Mouse (Mus musculus) heart, embryonic 14.5 days (tissue): ENCODE measurements around the gene Ica1. TPM values are rescaled to one million over a fixed set of nuclear protein-coding genes. Genes with fewer than 3 reads are reported as not detected.

ENCODE experiments used
- ATAC-seq: fragments of 200-750 bp; cut with Nextera tagmentation; 2 replicates; pipeline ENCODE4 v1.8.0; 2017; ENCODE audit warnings: low read depth, moderate TSS enrichment; ENCODE audit not compliant: insufficient number of reproducible peaks, insufficient read depth, low FRiP score
- H3K27ac ChIP-seq, 2 experiments: fragments of 200-500 bp in 1 of 2; fragments of 300-500 bp in 1 of 2; sonication (generic) in 1 of 2; replicated peaks in 1 of 2; 2 replicates each; pipeline ENCODE4 v1.5.1; 2012 to 2014; ENCODE audit warnings: low read depth in 2 of 2, low read length in 2 of 2, control low read depth in 1 of 2, mild to moderate bottlenecking in 1 of 2, mixed read lengths in 1 of 2; ENCODE audit not compliant: control insufficient read depth in 1 of 2, insufficient read depth in 1 of 2
- H3K27me3 ChIP-seq: fragments of 300-500 bp; sonication (generic); 2 replicates; pipeline ENCODE4 v1.6.1; 2014; ENCODE audit warnings: mild to moderate bottlenecking, low read length, control low read depth; ENCODE audit not compliant: control insufficient read depth, insufficient read depth
- H3K36me3 ChIP-seq: fragments of 300-500 bp; sonication (generic); 2 replicates; pipeline ENCODE4 v1.6.1; 2014; ENCODE audit warnings: mild to moderate bottlenecking, control low read depth, low read length, mixed read lengths; ENCODE audit not compliant: control insufficient read depth, insufficient read depth
- H3K4me1 ChIP-seq, 2 experiments: fragments of 200-500 bp in 1 of 2; fragments of 300-500 bp in 1 of 2; sonication (generic) in 1 of 2; 2 replicates each; pipeline ENCODE4 v1.6.1; 2012 to 2014; ENCODE audit warnings: low read length in 2 of 2, control low read depth in 1 of 2, mixed read lengths in 1 of 2; ENCODE audit not compliant: control insufficient read depth in 2 of 2, insufficient read depth in 2 of 2
- H3K4me2 ChIP-seq: fragments of 300-500 bp; sonication (generic); 2 replicates; pipeline ENCODE4 v1.6.1; 2014; ENCODE audit warnings: mild to moderate bottlenecking, low read length
- H3K4me3 ChIP-seq, 2 experiments: fragments of 200-500 bp in 1 of 2; fragments of 300-500 bp in 1 of 2; sonication (generic) in 1 of 2; 2 replicates each; pipeline ENCODE4 v1.5.1; 2012 to 2014; ENCODE audit warnings: low read length in 2 of 2, mild to moderate bottlenecking in 2 of 2, control low read depth in 1 of 2, low read depth in 1 of 2, moderate library complexity in 1 of 2; ENCODE audit not compliant: control insufficient read depth in 1 of 2, insufficient read depth in 1 of 2
- H3K9ac ChIP-seq: fragments of 300-500 bp; sonication (generic); 2 replicates; pipeline ENCODE4 v1.6.1; 2014; ENCODE audit warnings: mild to moderate bottlenecking, low read length
- H3K9me3 ChIP-seq: fragments of 300-500 bp; sonication (generic); 2 replicates; pipeline ENCODE4 v1.6.1; 2016; ENCODE audit warnings: low read length, control low read depth; ENCODE audit not compliant: control insufficient read depth
- WGBS: fragments of 180-500 bp; shearing (Covaris S2); extraction: QIAGEN DNeasy Blood & Tissue Kit; methylation state at CpG from one replicate; pipeline ENCODE4 v1.1.7; 2014; 5-methylcytosine and 5-hydroxymethylcytosine counted together
- polyA plus RNA-seq: library from polyadenylated mRNA; unstranded; fragments of >200 nt; fragmentation: Nextera tagmentation; extraction: Ambion mirVana; gene quantifications from 2 replicates; pipeline ENCODE4 v1.2.1, GENCODE M21; 2014

Ica1 gene
- polyA plus RNA-seq, 1 experiment from 2014 or later, result 29.3 TPM

DNA sequence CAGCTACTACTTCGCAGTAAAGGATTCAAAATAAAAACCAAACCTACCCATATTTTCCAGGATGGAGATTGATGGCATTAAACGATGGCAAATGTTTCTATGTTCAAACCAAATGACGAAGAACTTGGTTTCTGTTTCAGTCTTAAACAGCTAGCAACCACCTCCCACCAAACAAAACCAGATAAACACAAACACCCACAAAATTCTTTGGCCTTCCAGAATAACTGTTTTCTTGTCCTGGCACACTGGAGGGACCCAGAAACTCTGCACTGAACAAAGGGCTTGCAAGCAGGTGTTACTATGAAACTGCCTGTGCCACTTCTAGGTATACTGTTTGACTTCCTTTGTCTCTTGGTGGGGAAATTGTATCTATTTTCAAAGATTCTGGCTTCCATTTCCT, 43.2 kb downstream of the Ica1 start:
- WGBS, result 90% methylated on average over 3 of the region's 3 CpGs
- Histone ChIP-seq H3K4me3 (no peak overlapping the region), H3K4me1 (peaks cover 7 to 19% of the 10 kb centered on the region in 2 experiments), H3K9me3 (no peaks in the 10 kb centered on the region), H3K9ac (no peak overlapping the region), H3K27me3 (no peaks in the 10 kb centered on the region), H3K4me2 (no peak overlapping the region), H3K36me3 (0 out of 2 replicates have a peak, but pooled peaks cover 6% of the 10 kb centered on the region), H3K27ac (no peak overlapping the region)
- ATAC-seq, result no peak

DNA sequence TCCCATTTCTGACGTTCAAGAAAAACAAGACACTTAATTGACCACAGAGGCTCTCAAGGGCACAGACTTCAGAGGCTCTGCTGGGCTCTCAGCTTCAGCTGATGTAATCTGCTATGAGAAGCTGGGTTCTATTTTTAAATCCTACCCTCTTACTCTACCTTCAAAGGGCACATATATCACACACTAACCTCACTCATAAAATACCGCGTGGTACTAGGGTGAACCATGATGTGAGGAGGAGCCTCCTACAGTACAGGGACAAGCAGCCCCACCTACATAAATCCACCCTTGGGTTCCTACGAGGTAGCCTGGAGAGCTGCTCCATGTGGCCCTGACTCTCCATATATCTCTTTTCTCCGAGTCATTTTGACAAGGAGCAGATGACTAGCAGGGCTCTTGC, 45.8 kb downstream of the Ica1 start:
- Histone ChIP-seq H3K4me3 (no peak overlapping the region), H3K9ac (0 out of 2 replicates have a peak overlapping the region, but pooled peaks have one; percentile 27), H3K9me3 (no peaks in the 10 kb centered on the region), H3K36me3 (0 out of 2 replicates have a peak, but pooled peaks cover 6% of the 10 kb centered on the region), H3K4me2 (peak overlapping the region; percentile 40; the same call in 1 of the 2 replicates), H3K27ac (peak overlapping the region; percentile 73 to 80), H3K4me1 (peaks cover 7 to 19% of the 10 kb centered on the region in 2 experiments), H3K27me3 (no peaks in the 10 kb centered on the region)
- peak; percentile 68; the same call in 1 of the 2 replicates for ATAC-seq
- 12% methylated on average over 5 of the region's 5 CpGs for WGBS

DNA sequence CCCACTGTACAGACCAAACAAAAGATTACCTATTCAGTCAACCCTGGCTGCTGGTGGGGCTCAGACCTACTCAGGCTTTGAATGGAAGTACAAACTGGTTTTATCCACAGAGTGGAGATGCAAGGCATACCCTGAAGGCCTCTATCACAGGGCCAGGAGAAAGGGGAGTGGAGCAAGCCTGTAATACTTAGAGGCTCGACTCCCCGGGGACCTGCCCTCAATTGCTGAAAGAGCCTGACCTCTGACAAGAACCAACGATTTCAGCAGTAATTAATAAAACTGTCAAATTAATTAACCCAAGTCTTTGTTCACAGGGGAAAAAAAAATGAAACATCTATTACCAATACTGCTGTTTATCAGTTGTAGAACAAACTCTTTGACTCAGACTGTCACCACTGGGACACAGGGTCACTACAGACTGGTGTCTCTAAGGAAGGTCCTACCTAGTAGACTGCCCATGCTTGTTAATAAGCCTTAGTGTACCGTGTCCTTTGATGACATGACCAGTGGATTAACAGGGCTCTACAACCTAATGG, 46.6 kb downstream of the Ica1 start:
- Histone ChIP-seq H3K4me3 (no peak overlapping the region), H3K9ac (peak overlapping the region; percentile 23; the same call in 1 of the 2 replicates), H3K27ac (peak overlapping the region; percentile 60 to 80; a peak in 3 of 4 replicates), H3K4me2 (0 out of 2 replicates have a peak overlapping the region, but pooled peaks have one; percentile 40), H3K27me3 (no peaks in the 10 kb centered on the region), H3K9me3 (no peaks in the 10 kb centered on the region), H3K36me3 (0 out of 2 replicates have a peak, but pooled peaks cover 6% of the 10 kb centered on the region), H3K4me1 (peaks cover 7 to 19% of the 10 kb centered on the region in 2 experiments)
- WGBS, result 55% methylated on average over 4 of the region's 4 CpGs
- no peak for ATAC-seq

DNA sequence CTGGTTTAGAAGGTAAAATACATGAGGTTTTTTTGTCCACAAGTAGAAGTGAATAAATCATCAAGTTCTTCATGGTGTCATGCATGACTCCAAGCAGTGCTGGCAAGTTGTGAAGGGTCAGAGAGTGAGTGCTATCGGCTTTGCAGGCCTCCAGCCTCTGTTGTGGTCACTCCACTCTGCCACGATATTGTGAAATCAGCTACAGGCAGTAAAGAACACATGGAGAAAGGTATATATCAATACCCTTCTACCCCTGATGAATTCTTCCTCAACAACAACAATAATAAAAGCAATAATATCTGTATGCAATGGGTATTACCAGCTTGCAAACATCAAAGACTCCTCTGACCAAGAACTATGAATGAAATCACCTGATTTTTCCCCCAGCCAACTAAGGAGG, 47.9 kb downstream of the Ica1 start:
- H3K4me2 ChIP-seq, result no peak overlapping the region
- H3K36me3 ChIP-seq, result 0 out of 2 replicates have a peak, but pooled peaks cover 6% of the 10 kb centered on the region
- WGBS, result 85% methylated on average over 2 of the region's 2 CpGs
- no peak overlapping the region for H3K27ac ChIP-seq
- peaks cover 7 to 19% of the 10 kb centered on the region in 2 experiments for H3K4me1 ChIP-seq
- H3K9me3 ChIP-seq, result no peaks in the 10 kb centered on the region
- no peak overlapping the region for H3K4me3 ChIP-seq
- H3K27me3 ChIP-seq, result no peaks in the 10 kb centered on the region
- H3K9ac ChIP-seq, result no peak overlapping the region
- ATAC-seq, result no peak

DNA sequence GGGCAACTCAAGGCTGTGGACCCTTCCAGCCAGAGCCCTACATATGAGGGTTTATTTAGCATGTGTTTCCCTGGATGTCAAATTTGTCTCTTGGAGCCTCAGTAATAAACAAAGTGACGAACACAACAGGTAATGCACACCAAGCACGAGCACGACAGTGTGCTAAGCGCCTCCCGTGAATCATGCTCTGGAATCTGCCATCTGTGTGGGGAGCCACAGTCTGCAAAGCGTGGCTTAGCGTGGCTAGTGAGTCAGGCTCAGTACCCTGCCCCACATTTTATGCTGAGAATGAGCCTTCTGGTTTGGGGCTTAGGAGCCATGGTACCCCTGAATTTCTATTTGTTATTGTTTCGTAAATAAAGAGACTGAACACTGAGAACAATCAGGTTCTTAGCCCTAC, 50.5 kb downstream of the Ica1 start:
- 94% methylated on average over 8 of the region's 8 CpGs for WGBS
- no peaks in the 10 kb centered on the region for H3K36me3 ChIP-seq
- H3K4me2 ChIP-seq, result no peak overlapping the region
- no peak overlapping the region for H3K9ac ChIP-seq
- H3K4me3 ChIP-seq, result no peak overlapping the region
- no peak overlapping the region for H3K27ac ChIP-seq
- no peaks in the 10 kb centered on the region for H3K9me3 ChIP-seq
- no peak for ATAC-seq
- H3K4me1 ChIP-seq, result peaks cover 5 to 15% of the 10 kb centered on the region in 2 experiments
- no peaks in the 10 kb centered on the region for H3K27me3 ChIP-seq

- Histone ChIP-seq H3K27me3 (no peaks in the 10 kb centered on the region), H3K9ac (no peak overlapping the region), H3K9me3 (no peaks in the 10 kb centered on the region), H3K4me3 (no peak overlapping the region), H3K4me1 (no peaks in the 10 kb centered on the region), H3K4me2 (no peak overlapping the region), H3K36me3 (no peaks in the 10 kb centered on the region), H3K27ac (no peak overlapping the region)
- no peak for ATAC-seq
- WGBS, result 85% methylated on average over 1 of the region's 1 CpGs
Measured at GRCm38 (mm10) chr6:8725610-8726009, 52.7 kb downstream of the Ica1 start.

DNA sequence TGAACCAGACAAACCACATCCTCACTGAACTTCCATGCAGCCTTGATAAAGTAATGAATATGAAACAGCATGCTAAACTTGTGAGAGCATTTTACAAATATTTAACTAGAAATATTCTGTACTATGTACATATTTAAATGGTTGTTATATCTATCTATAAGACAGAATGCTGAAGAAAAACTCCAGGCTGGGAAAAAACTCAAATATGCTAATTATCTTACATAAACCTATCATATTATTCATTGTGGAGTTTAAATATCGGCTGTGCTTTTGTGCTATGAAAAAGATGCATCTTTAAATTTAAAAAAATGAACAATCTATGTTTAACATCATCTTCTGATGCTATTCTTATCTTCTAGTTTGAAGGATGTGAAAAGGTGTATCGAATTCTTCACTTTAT, 58.6 kb downstream of the Ica1 start:
- Histone ChIP-seq H3K27ac (no peak overlapping the region), H3K27me3 (no peaks in the 10 kb centered on the region), H3K4me1 (no peaks in the 10 kb centered on the region), H3K4me3 (no peak overlapping the region), H3K4me2 (no peak overlapping the region), H3K36me3 (0 out of 2 replicates have a peak, but pooled peaks cover 4% of the 10 kb centered on the region), H3K9ac (no peak overlapping the region), H3K9me3 (no peaks in the 10 kb centered on the region)
- WGBS, result 93% methylated on average over 2 of the region's 2 CpGs
- ATAC-seq, result no peak

GRCm38 (mm10) chr6:8717967-8718366, 60.3 kb downstream of the Ica1 start:
- no peak overlapping the region for H3K4me2 ChIP-seq
- no peak overlapping the region for H3K4me3 ChIP-seq
- WGBS, result 84% methylated on average over 7 of the region's 7 CpGs

More at GRCm38 (mm10) chr6:8717967-8718366, 60.3 kb downstream of the Ica1 start:
- Histone ChIP-seq H3K36me3 (0 out of 2 replicates have a peak, but pooled peaks cover 4% of the 10 kb centered on the region), H3K27ac (no peak overlapping the region), H3K9me3 (no peaks in the 10 kb centered on the region), H3K27me3 (no peaks in the 10 kb centered on the region), H3K9ac (no peak overlapping the region), H3K4me1 (no peaks in the 10 kb centered on the region)
- ATAC-seq, result no peak
